Mouse (Mus musculus): ENCODE results near the gene Gm28044. TPM values are rescaled to one million over a fixed set of nuclear protein-coding genes. Genes with fewer than 3 reads are reported as not detected.
"Not testable (repeated sequence)": the region's sequence is repeated elsewhere in the genome, so short reads cannot be mapped to it uniquely, and the experiment has no call there.

Gm28044 gene
- polyA plus RNA-seq (2016; fragmentation: Nextera tagmentation; extraction: Ambion mirVana) = not detected in 2 replicates

- H3K27ac ChIP-seq (replicated peaks) = peak within 1 kb of the TSS; percentile 82
- DNase-seq (ENCODE audit: low spot score) = peak; percentile 81
- peak within 1 kb of the TSS; percentile 81 for H3K4me3 ChIP-seq
- H3K36me3 ChIP-seq = no peaks in the 10 kb centered on the region
- under 1% methylated on average over 15 of the region's 15 CpGs for WGBS
- no peaks in the 10 kb centered on the region for H3K27me3 ChIP-seq (ENCODE audit: low read depth, poor library complexity, severe bottlenecking)
- H3K4me1 ChIP-seq = peaks cover 14% of the 10 kb centered on the region
- no peaks in the 10 kb centered on the region for H3K9me3 ChIP-seq (replicated peaks)
Measured at GRCm38 (mm10) chr13:67360131-67360744, at the start of gene Gm28044, which contains the start of gene Zfp953. Gene Gm28044, minus strand, starts transcription at chr13:67360536. Gene Zfp953, minus strand, starts transcription at chr13:67360605.

GRCm38 (mm10) chr13:67399183-67399903 is 39.0 kb upstream of the Gm28044 start, which contains the start of gene Zfp429:
Gene Zfp429, minus strand, starts transcription at chr13:67399819.
- peak within 1 kb of the TSS; percentile 79 for H3K27ac ChIP-seq (replicated peaks)
- not testable (repeated sequence) for H3K36me3 ChIP-seq; H3K4me1 ChIP-seq; H3K9me3 ChIP-seq (replicated peaks); H3K27me3 ChIP-seq (ENCODE audit: low read depth, poor library complexity, severe bottlenecking)
- peak; percentile 62 for DNase-seq (ENCODE audit: low spot score)
- WGBS = 5% methylated on average over 16 of the region's 16 CpGs
- peak within 1 kb of the TSS; percentile 69 for H3K4me3 ChIP-seq

- not testable (repeated sequence) for H3K4me1 ChIP-seq; H3K36me3 ChIP-seq; DNase-seq (ENCODE audit: low spot score); H3K9me3 ChIP-seq (replicated peaks); H3K4me3 ChIP-seq; H3K27ac ChIP-seq (replicated peaks); H3K27me3 ChIP-seq (ENCODE audit: low read depth, poor library complexity, severe bottlenecking)
- WGBS = 67% methylated on average over 3 of the region's 3 CpGs
Measured at GRCm38 (mm10) chr13:67376255-67376654, 15.9 kb upstream of the Gm28044 start.

GRCm38 (mm10) chr13:67375050-67375911 is 14.9 kb upstream of the Gm28044 start, which contains the start of the genes Gm28041 and Zfp456:
Gene Gm28041, minus strand, starts transcription at chr13:67375733.
Gene Zfp456, minus strand, starts transcription at chr13:67375810.
- not testable (repeated sequence) for H3K27me3 ChIP-seq (ENCODE audit: low read depth, poor library complexity, severe bottlenecking); H3K9me3 ChIP-seq (replicated peaks); H3K4me1 ChIP-seq; H3K36me3 ChIP-seq
- WGBS = 18% methylated on average over 13 of the region's 15 CpGs
- H3K27ac ChIP-seq (replicated peaks) = 0 out of 2 replicates have a peak within 1 kb of the TSS, but pooled peaks have one; percentile 59
- peak; percentile 51 for DNase-seq (ENCODE audit: low spot score)
- H3K4me3 ChIP-seq = peak within 1 kb of the TSS; percentile 50

- H3K27me3 ChIP-seq (ENCODE audit: low read depth, poor library complexity, severe bottlenecking) = no peaks in the 10 kb centered on the region
- H3K36me3 ChIP-seq = no peaks in the 10 kb centered on the region
- H3K4me1 ChIP-seq = no peaks in the 10 kb centered on the region
- no peak for DNase-seq (ENCODE audit: low spot score)
- H3K27ac ChIP-seq (replicated peaks) = no peak overlapping the region
- no peak overlapping the region for H3K4me3 ChIP-seq
- no peaks in the 10 kb centered on the region for H3K9me3 ChIP-seq (replicated peaks)
Measured at GRCm38 (mm10) chr13:67351854-67352253, 8.5 kb downstream of the Gm28044 start.

- H3K4me3 ChIP-seq = no peak overlapping the region
- no peak for DNase-seq (ENCODE audit: low spot score)
- H3K36me3 ChIP-seq = peaks cover 7% of the 10 kb centered on the region
- no peaks in the 10 kb centered on the region for H3K27me3 ChIP-seq (ENCODE audit: low read depth, poor library complexity, severe bottlenecking)
- no peaks in the 10 kb centered on the region for H3K9me3 ChIP-seq (replicated peaks)
- WGBS = 89% methylated on average over 2 of the region's 2 CpGs
- H3K4me1 ChIP-seq = no peaks in the 10 kb centered on the region
- no peak overlapping the region for H3K27ac ChIP-seq (replicated peaks)
Measured at GRCm38 (mm10) chr13:67343422-67343821, 16.9 kb downstream of the Gm28044 start.

GRCm38 (mm10) chr13:67332877-67333276 is 27.5 kb downstream of the Gm28044 start:
- DNase-seq (ENCODE audit: low spot score) = no peak
- no peaks in the 10 kb centered on the region for H3K27me3 ChIP-seq (ENCODE audit: low read depth, poor library complexity, severe bottlenecking)
- peaks cover 10% of the 10 kb centered on the region for H3K4me1 ChIP-seq
- peak overlapping the region; percentile 80 for H3K27ac ChIP-seq (replicated peaks)
- peak overlapping the region; percentile 64 for H3K4me3 ChIP-seq
- H3K9me3 ChIP-seq (replicated peaks) = no peaks in the 10 kb centered on the region
- H3K36me3 ChIP-seq = no peaks in the 10 kb centered on the region
- WGBS = 85% methylated on average over 1 of the region's 1 CpGs

- Histone ChIP-seq H3K4me1 (peaks cover 10% of the 10 kb centered on the region), H3K4me3 (peak within 1 kb of the TSS; percentile 64), H3K9me3 (replicated peaks) (no peaks in the 10 kb centered on the region), H3K27ac (replicated peaks) (peak within 1 kb of the TSS; percentile 80), H3K36me3 (no peaks in the 10 kb centered on the region), H3K27me3 (ENCODE audit: low read depth, poor library complexity, severe bottlenecking) (no peaks in the 10 kb centered on the region)
- WGBS = 20% methylated on average over 17 of the region's 17 CpGs
- DNase-seq (ENCODE audit: low spot score) = peak; percentile 67
Measured at GRCm38 (mm10) chr13:67332019-67332724, 28.2 kb downstream of the Gm28044 start, which contains the start of gene Zfp595. Gene Zfp595, minus strand, starts transcription at chr13:67332570.

- no peak for DNase-seq (ENCODE audit: low spot score)
- Histone ChIP-seq H3K9me3 (replicated peaks) (0 out of 2 replicates have a peak, but pooled peaks cover 5% of the 10 kb centered on the region), H3K27me3 (ENCODE audit: low read depth, poor library complexity, severe bottlenecking) (no peaks in the 10 kb centered on the region), H3K4me1 (peaks cover 11% of the 10 kb centered on the region), H3K36me3 (no peaks in the 10 kb centered on the region), H3K4me3 (peak overlapping the region; percentile 76), H3K27ac (replicated peaks) (peak overlapping the region; percentile 81)
- 39% methylated on average over 5 of the region's 5 CpGs for WGBS
Measured at GRCm38 (mm10) chr13:67306718-67307117, 53.6 kb downstream of the Gm28044 start.

GRCm38 (mm10) chr13:67305822-67306672 is 54.3 kb downstream of the Gm28044 start, which contains the start of gene Zfp457:
Gene Zfp457, minus strand, starts transcription at chr13:67306485.
- no peaks in the 10 kb centered on the region for H3K27me3 ChIP-seq (ENCODE audit: low read depth, poor library complexity, severe bottlenecking)
- H3K27ac ChIP-seq (replicated peaks) = peak within 1 kb of the TSS; percentile 81
- H3K4me1 ChIP-seq = peaks cover 11% of the 10 kb centered on the region
- H3K4me3 ChIP-seq = peak within 1 kb of the TSS; percentile 76
- DNase-seq (ENCODE audit: low spot score) = peak; percentile 80
- H3K36me3 ChIP-seq = no peaks in the 10 kb centered on the region
- H3K9me3 ChIP-seq (replicated peaks) = no peaks in the 10 kb centered on the region
- 14% methylated on average over 16 of the region's 16 CpGs for WGBS

- H3K27ac ChIP-seq (replicated peaks) = no peak within 1 kb of the TSS
- H3K36me3 ChIP-seq = no peaks in the 10 kb centered on the region
- no peaks in the 10 kb centered on the region for H3K9me3 ChIP-seq (replicated peaks)
- WGBS = 52% methylated on average over 7 of the region's 7 CpGs
- no peak for DNase-seq (ENCODE audit: low spot score)
- no peaks in the 10 kb centered on the region for H3K27me3 ChIP-seq (ENCODE audit: low read depth, poor library complexity, severe bottlenecking)
- H3K4me1 ChIP-seq = no peaks in the 10 kb centered on the region
- no peak within 1 kb of the TSS for H3K4me3 ChIP-seq
Measured at GRCm38 (mm10) chr13:67278314-67278713, 82.0 kb downstream of the Gm28044 start, which contains the start of gene Zfp458. Gene Zfp458, minus strand, starts transcription at chr13:67278466.

Measured in midbrain, embryonic 10.5 days (tissue).